Mouse (Mus musculus): ENCODE data around the gene Ttc24.

DNA sequence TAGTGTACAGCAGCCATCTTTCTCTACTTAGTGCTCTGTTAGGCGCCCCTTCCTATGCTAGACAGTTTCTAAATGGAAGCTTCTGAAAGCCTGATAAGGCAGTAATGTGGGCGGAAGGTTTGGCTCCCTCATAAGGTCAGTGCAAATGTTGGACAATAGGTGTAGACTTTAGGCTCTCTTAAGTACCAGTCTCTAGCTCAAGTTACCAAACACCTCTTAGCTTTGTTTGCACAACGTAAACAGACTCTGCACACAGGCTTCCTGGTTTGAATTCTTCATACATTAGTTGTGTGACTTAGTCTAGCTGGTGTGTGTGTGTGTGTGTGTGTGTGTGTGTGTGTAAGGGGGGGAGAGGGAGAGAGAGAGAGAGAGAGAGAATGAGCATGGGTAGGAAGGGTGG is 28.6 kb downstream of the Ttc24 start:
- TF ChIP-seq CTCF (IDR thresholded peaks at IDR 0.05; ENCODE audit: low read depth) (no peak), EP300 (IDR thresholded peaks at IDR 0.05; ENCODE audit: low read depth) (no peak)

Measured in liver, embryonic 14.5 days (tissue).